Mouse (Mus musculus) myocyte (in vitro differentiated cells): ENCODE results near the gene Hist1h1d. TPM values are rescaled to one million over a fixed set of nuclear protein-coding genes. Genes with fewer than 3 reads are reported as not detected.

Source experiments
- H3K27me3 ChIP-seq: one replicate; pipeline ENCODE4 v1.6.1; 2011; ENCODE audit not compliant: control insufficient read depth, insufficient read depth, insufficient read length
- H3K36me3 ChIP-seq: one replicate; pipeline ENCODE4 v1.6.1; 2011; ENCODE audit not compliant: control insufficient read depth, insufficient read depth
- H3K4me2 ChIP-seq: one replicate; pipeline ENCODE4 v1.6.1; 2011; ENCODE audit warnings: low read depth, control low read depth
- H3K4me3 ChIP-seq: one replicate; pipeline ENCODE4 v1.5.1; 2011; ENCODE audit warnings: mild to moderate bottlenecking, control low read depth, moderate library complexity
- H3K79me2 ChIP-seq: one replicate; pipeline ENCODE4 v1.6.1; 2011; ENCODE audit not compliant: control insufficient read depth, insufficient read depth
- H3ac ChIP-seq: one replicate; pipeline ENCODE4 v1.6.1; 2011; ENCODE audit not compliant: control insufficient read depth, insufficient read length
- CEBPB ChIP-seq: IDR thresholded peaks from 2 replicates; pipeline ENCODE4 v1.6.1; 2011; ENCODE audit warnings: mild to moderate bottlenecking, moderate library complexity; ENCODE audit not compliant: poor library complexity, insufficient read depth, severe bottlenecking
- E2F4 ChIP-seq: IDR thresholded peaks from one replicate; pipeline ENCODE4 v1.6.1; 2011; ENCODE audit warnings: mild to moderate bottlenecking, control low read depth, moderate library complexity; ENCODE audit not compliant: insufficient read depth
- MAX ChIP-seq: IDR thresholded peaks from one replicate; pipeline ENCODE4 v1.6.1; 2011; ENCODE audit warnings: low read depth, mild to moderate bottlenecking, control low read depth
- MYOD1 ChIP-seq, 3 experiments: IDR thresholded peaks; one replicate each; pipeline ENCODE4 v1.6.1; 2011; ENCODE audit warnings: control low read depth in 2 of 3, low read depth in 2 of 3, mild to moderate bottlenecking in 2 of 3, moderate library complexity in 1 of 3; ENCODE audit not compliant: insufficient read length in 2 of 3, control insufficient read depth in 1 of 3
- MYOG ChIP-seq, 3 experiments: IDR thresholded peaks; one replicate each; pipeline ENCODE4 v1.6.1; 2011; ENCODE audit warnings: control low read depth in 2 of 3, low read depth in 2 of 3, mild to moderate bottlenecking in 2 of 3; ENCODE audit not compliant: insufficient read length in 2 of 3, control insufficient read depth in 1 of 3, insufficient read depth in 1 of 3
- POLR2A ChIP-seq: IDR thresholded peaks from one replicate; pipeline ENCODE4 v1.6.1; 2011; ENCODE audit warnings: low read depth, mild to moderate bottlenecking, control low read depth, moderate library complexity; ENCODE audit not compliant: insufficient read length
- POLR2AphosphoS2 ChIP-seq: IDR thresholded peaks from one replicate; pipeline ENCODE4 v1.6.1; 2011; ENCODE audit warnings: low read depth, control low read depth; ENCODE audit not compliant: insufficient read length
- REST ChIP-seq: IDR thresholded peaks from one replicate; pipeline ENCODE4 v1.6.1; 2011; ENCODE audit warnings: mild to moderate bottlenecking, control low read depth, moderate library complexity; ENCODE audit not compliant: insufficient read depth, insufficient read length
- SRF ChIP-seq: IDR thresholded peaks from one replicate; pipeline ENCODE4 v1.6.1; 2011; ENCODE audit warnings: low read depth; ENCODE audit not compliant: control insufficient read depth, insufficient read length
- TCF12 ChIP-seq: IDR thresholded peaks from one replicate; pipeline ENCODE4 v1.6.1; 2011; ENCODE audit warnings: mild to moderate bottlenecking, control low read depth; ENCODE audit not compliant: poor library complexity, insufficient read depth, severe bottlenecking
- TCF3 ChIP-seq: IDR thresholded peaks from one replicate; pipeline ENCODE4 v1.6.1; 2011; ENCODE audit warnings: low read depth, control low read depth; ENCODE audit not compliant: insufficient read length
- USF1 ChIP-seq: IDR thresholded peaks from one replicate; pipeline ENCODE4 v1.6.1; 2011; ENCODE audit warnings: low read depth, mild to moderate bottlenecking, control low read depth, moderate library complexity
- polyA plus RNA-seq: library from polyadenylated mRNA; unstranded; fragments of >200 nt; fragmentation: generic; extraction: Trizol; gene quantifications from one replicate; pipeline ENCODE4 v1.2.1, GENCODE M21; 2012; ENCODE audit warnings: missing spikeins

Gene Hist1h1d
- polyA plus RNA-seq, 1 experiment, result 0.65 TPM

- TF ChIP-seq USF1, result no peak
- 0 out of 2 replicates have a peak, but pooled peaks have one; percentile 16 for TF ChIP-seq CEBPB
- H3K4me3 ChIP-seq, result no peak overlapping the region
These were observed 31.4 kb upstream of the Hist1h1d start for GRCm38 (mm10) chr13:23521703-23522102.

GRCm38 (mm10) chr13:23523976-23524375 lies 29.1 kb upstream of the Hist1h1d start:
- Histone ChIP-seq H3K36me3 (no peaks in the 10 kb centered on the region), H3K79me2 (no peaks in the 10 kb centered on the region), H3K4me3 (no peak overlapping the region), H3ac (no peak overlapping the region), H3K27me3 (no peaks in the 10 kb centered on the region), H3K4me2 (no peak overlapping the region)
- no peak for TF ChIP-seq MYOD1 (IDR thresholded peaks at IDR 0.05; ENCODE audit: control insufficient read depth in 1 of 3, insufficient read length in 2 of 3, low read depth in 2 of 3)
- TF ChIP-seq SRF, result no peak
- TF ChIP-seq TCF12, result no peak
- no peak for TF ChIP-seq MAX
- no peak for TF ChIP-seq POLR2AphosphoS2
- no peak for TF ChIP-seq E2F4
- no peak for TF ChIP-seq CEBPB

More at GRCm38 (mm10) chr13:23521703-23522102, 31.4 kb upstream of the Hist1h1d start:
- H3K4me2 ChIP-seq, result peak overlapping the region; percentile 45
- no peaks in the 10 kb centered on the region for H3K79me2 ChIP-seq
- no peaks in the 10 kb centered on the region for H3K36me3 ChIP-seq
- H3ac ChIP-seq, result no peak overlapping the region
- H3K27me3 ChIP-seq, result no peaks in the 10 kb centered on the region

GRCm38 (mm10) chr13:23524654-23525053 lies 28.4 kb upstream of the Hist1h1d start:
- no peak overlapping the region for H3K4me3 ChIP-seq
- H3K79me2 ChIP-seq, result no peaks in the 10 kb centered on the region
- H3K36me3 ChIP-seq, result no peaks in the 10 kb centered on the region
- no peak for TF ChIP-seq SRF
- TF ChIP-seq MYOD1 (IDR thresholded peaks at IDR 0.05; ENCODE audit: control insufficient read depth in 1 of 3, insufficient read length in 2 of 3, low read depth in 2 of 3), result no peak
- TF ChIP-seq POLR2A, result no peak
- no peak for TF ChIP-seq TCF12
- TF ChIP-seq CEBPB, result no peak
- TF ChIP-seq E2F4, result no peak
- no peak for TF ChIP-seq MYOG (IDR thresholded peaks at IDR 0.05; ENCODE audit: control insufficient read depth in 1 of 3, insufficient read depth in 1 of 3, insufficient read length in 2 of 3, low read depth in 2 of 3)
- TF ChIP-seq USF1, result no peak
- no peak for TF ChIP-seq TCF3
- no peak for TF ChIP-seq REST
- TF ChIP-seq MAX, result no peak
- TF ChIP-seq POLR2AphosphoS2, result no peak
- H3K27me3 ChIP-seq, result no peaks in the 10 kb centered on the region
- H3K4me2 ChIP-seq, result peak overlapping the region; percentile 49
- no peak overlapping the region for H3ac ChIP-seq

- H3K4me3 ChIP-seq, result peak overlapping the region; percentile 14
- no peak overlapping the region for H3ac ChIP-seq
- H3K36me3 ChIP-seq, result no peaks in the 10 kb centered on the region
- no peaks in the 10 kb centered on the region for H3K27me3 ChIP-seq
- TF ChIP-seq E2F4 (no peak), SRF (no peak), TCF12 (no peak), POLR2A (no peak), MAX (no peak), CEBPB (no peak), MYOD1 (IDR thresholded peaks at IDR 0.05; ENCODE audit: control insufficient read depth in 1 of 3, insufficient read length in 2 of 3, low read depth in 2 of 3) (no peak), REST (no peak)
- peak overlapping the region; percentile 86 for H3K4me2 ChIP-seq
- H3K79me2 ChIP-seq, result no peaks in the 10 kb centered on the region
These were observed 27.2 kb upstream of the Hist1h1d start for GRCm38 (mm10) chr13:23525901-23526300.

GRCm38 (mm10) chr13:23526312-23526711 lies 26.8 kb upstream of the Hist1h1d start:
- TF ChIP-seq POLR2AphosphoS2 (no peak), USF1 (peak; percentile 96), MAX (no peak), E2F4 (no peak)

GRCm38 (mm10) chr13:23529005-23529404 lies 24.1 kb upstream of the Hist1h1d start:
- no peaks in the 10 kb centered on the region for H3K36me3 ChIP-seq

More at GRCm38 (mm10) chr13:23526312-23526711, 26.8 kb upstream of the Hist1h1d start:
- H3K36me3 ChIP-seq, result no peaks in the 10 kb centered on the region
- peak overlapping the region; percentile 14 for H3K4me3 ChIP-seq
- peak overlapping the region; percentile 86 for H3K4me2 ChIP-seq
- H3ac ChIP-seq, result no peak overlapping the region
- no peaks in the 10 kb centered on the region for H3K27me3 ChIP-seq
- H3K79me2 ChIP-seq, result no peaks in the 10 kb centered on the region

More at GRCm38 (mm10) chr13:23529005-23529404, 24.1 kb upstream of the Hist1h1d start:
- TF ChIP-seq MYOG (IDR thresholded peaks at IDR 0.05; ENCODE audit: control insufficient read depth in 1 of 3, insufficient read depth in 1 of 3, insufficient read length in 2 of 3, low read depth in 2 of 3) (no peak), USF1 (no peak), SRF (no peak), CEBPB (no peak), POLR2AphosphoS2 (no peak), POLR2A (no peak), MAX (no peak), TCF3 (no peak), MYOD1 (IDR thresholded peaks at IDR 0.05; ENCODE audit: control insufficient read depth in 1 of 3, insufficient read length in 2 of 3, low read depth in 2 of 3) (no peak), TCF12 (no peak), REST (no peak), E2F4 (no peak)
- Histone ChIP-seq H3K79me2 (no peaks in the 10 kb centered on the region), H3ac (no peak overlapping the region), H3K27me3 (no peaks in the 10 kb centered on the region), H3K4me2 (no peak overlapping the region), H3K4me3 (no peak overlapping the region)
